Mouse (Mus musculus): ENCODE results near the gene Sox12. TPM values are rescaled to one million over a fixed set of nuclear protein-coding genes. Genes with fewer than 3 reads are reported as not detected.

The Sox12 gene
- 4.1 and 4.9 TPM in 2 replicates for polyA plus RNA-seq (2012; rRNA removed)

GRCm38 (mm10) chr2:152397680-152398435 lies at the start of gene Sox12:
TSS of gene Sox12 (minus strand) at chr2:152398063.

GRCm38 (mm10) chr2:152415287-152415686 lies 17.4 kb upstream of the Sox12 start, which contains the start of gene 6820408C15Rik:
TSS of gene 6820408C15Rik (plus strand) at chr2:152415587.

GRCm38 (mm10) chr2:152414591-152415165 lies 16.8 kb upstream of the Sox12 start, which contains the start of gene Zcchc3:
TSS of gene Zcchc3 (minus strand) at chr2:152415027.

GRCm38 (mm10) chr2:152376345-152376741 lies 21.5 kb downstream of the Sox12 start, which contains the start of gene Nrsn2:
TSS of gene Nrsn2 (minus strand) at chr2:152376638.

Other genes with a start within 250 kb of the Sox12 start
- 12.2 and 13.8 TPM in 2 replicates for gene Csnk2a1, start 171.2 kb downstream of the Sox12 start, polyA plus RNA-seq (2012; rRNA removed)
- gene Tbc1d20, start 104.2 kb downstream of the Sox12 start, polyA plus RNA-seq (2012; rRNA removed) = 56.0 and 62.7 TPM in 2 replicates
- 239 and 263 TPM in 2 replicates for gene Rbck1, start 65.4 kb downstream of the Sox12 start, polyA plus RNA-seq (2012; rRNA removed)
- 0.86 and 1.2 TPM in 2 replicates for gene Trib3, start 54.0 kb downstream of the Sox12 start, polyA plus RNA-seq (2012; rRNA removed)
- gene Nrsn2, start 21.4 kb downstream of the Sox12 start, polyA plus RNA-seq (2012; rRNA removed) = 0.73 and 0.76 TPM in 2 replicates
- gene Zcchc3, start 17.0 kb upstream of the Sox12 start, polyA plus RNA-seq (2012; rRNA removed) = 2.9 and 4.2 TPM in 2 replicates
- gene 6820408C15Rik, start 17.5 kb upstream of the Sox12 start, polyA plus RNA-seq (2012; rRNA removed) = not detected in 2 replicates
- gene Defb23, start 66.6 kb upstream of the Sox12 start, polyA plus RNA-seq (2012; rRNA removed) = not detected in 2 replicates
- gene Defb20, start 79.0 kb upstream of the Sox12 start, polyA plus RNA-seq (2012; rRNA removed) = not detected in 2 replicates
- gene Defb22, start 92.1 kb upstream of the Sox12 start, polyA plus RNA-seq (2012; rRNA removed) = not detected in 2 replicates
- gene Defb26, start 113.6 kb upstream of the Sox12 start, polyA plus RNA-seq (2012; rRNA removed) = not detected in 2 replicates
- gene Defb28, start 120.2 kb upstream of the Sox12 start, polyA plus RNA-seq (2012; rRNA removed) = not detected in 2 replicates
- not detected in 2 replicates for gene Defb29, start 142.0 kb upstream of the Sox12 start, polyA plus RNA-seq (2012; rRNA removed)
- not detected in 2 replicates for gene Gm17416, start 171.3 kb upstream of the Sox12 start, polyA plus RNA-seq (2012; rRNA removed)
- not detected in 2 replicates for gene Defb21, start 174.7 kb upstream of the Sox12 start, polyA plus RNA-seq (2012; rRNA removed)
- not detected in 2 replicates for gene Defb19, start 182.2 kb upstream of the Sox12 start, polyA plus RNA-seq (2012; rRNA removed)
- 0.51 TPM in 1 of 2 replicates, not detected in the other for gene Defb45, start 201.3 kb upstream of the Sox12 start, polyA plus RNA-seq (2012; rRNA removed)
- gene Defb36, start 206.3 kb upstream of the Sox12 start, polyA plus RNA-seq (2012; rRNA removed) = 0.35 TPM in 1 of 2 replicates, not detected in the other
- not detected in 2 replicates for gene Defb25, start 225.0 kb upstream of the Sox12 start, polyA plus RNA-seq (2012; rRNA removed)
- gene Rem1, start 228.9 kb upstream of the Sox12 start, polyA plus RNA-seq (2012; rRNA removed) = 11.0 and 13.3 TPM in 2 replicates